Mouse (Mus musculus): ENCODE measurements around the gene St5. TPM values are rescaled to one million over a fixed set of nuclear protein-coding genes. Genes with fewer than 3 reads are reported as not detected.

The St5 gene
- polyA plus RNA-seq, 1 experiment: 113 TPM

GRCm38 (mm10) chr7:109541609-109542363 is 161.6 kb downstream of the St5 start:
- Histone ChIP-seq H3K4me3 (ENCODE audit: insufficient read depth, low read length) (no peak overlapping the region), H3K27ac (ENCODE audit: insufficient read depth, low read length) (no peak overlapping the region), H3K4me1 (ENCODE audit: control insufficient read depth, insufficient read depth, low read length) (peaks cover 19% of the 10 kb centered on the region)
- no peak for TF ChIP-seq CTCF (IDR thresholded peaks at IDR 0.05; ENCODE audit: borderline replicate concordance, insufficient read depth, low read length)
- TF ChIP-seq POLR2A (IDR thresholded peaks at IDR 0.05; ENCODE audit: low read depth, low read length): no peak

- Histone ChIP-seq H3K4me3 (ENCODE audit: insufficient read depth, low read length) (no peak overlapping the region), H3K4me1 (ENCODE audit: control insufficient read depth, insufficient read depth, low read length) (peaks cover 17% of the 10 kb centered on the region), H3K27ac (ENCODE audit: insufficient read depth, low read length) (no peak overlapping the region)
- no peak for TF ChIP-seq CTCF (IDR thresholded peaks at IDR 0.05; ENCODE audit: borderline replicate concordance, insufficient read depth, low read length)
- TF ChIP-seq POLR2A (IDR thresholded peaks at IDR 0.05; ENCODE audit: low read depth, low read length): no peak
These were observed 162.5 kb downstream of the St5 start for GRCm38 (mm10) chr7:109540902-109541301.

GRCm38 (mm10) chr7:109536451-109536946 is 166.9 kb downstream of the St5 start:
- no peak overlapping the region for H3K4me3 ChIP-seq (ENCODE audit: insufficient read depth, low read length)
- H3K27ac ChIP-seq (ENCODE audit: insufficient read depth, low read length): peak overlapping the region; percentile 99
- peaks cover 8% of the 10 kb centered on the region for H3K4me1 ChIP-seq (ENCODE audit: control insufficient read depth, insufficient read depth, low read length)
- TF ChIP-seq POLR2A (IDR thresholded peaks at IDR 0.05; ENCODE audit: low read depth, low read length): peak; percentile 26; the same call in 1 of the 2 replicates
- TF ChIP-seq CTCF (IDR thresholded peaks at IDR 0.05; ENCODE audit: borderline replicate concordance, insufficient read depth, low read length): no peak

- H3K27ac ChIP-seq (ENCODE audit: insufficient read depth, low read length): no peak overlapping the region
- no peak for TF ChIP-seq CTCF (IDR thresholded peaks at IDR 0.05; ENCODE audit: borderline replicate concordance, insufficient read depth, low read length)
- TF ChIP-seq POLR2A (IDR thresholded peaks at IDR 0.05; ENCODE audit: low read depth, low read length): no peak
- H3K4me3 ChIP-seq (ENCODE audit: insufficient read depth, low read length): no peak overlapping the region
- peaks cover 16% of the 10 kb centered on the region for H3K4me1 ChIP-seq (ENCODE audit: control insufficient read depth, insufficient read depth, low read length)
These were observed 168.5 kb downstream of the St5 start for GRCm38 (mm10) chr7:109534921-109535320.

GRCm38 (mm10) chr7:109533888-109534287 is 169.5 kb downstream of the St5 start:
- no peak overlapping the region for H3K4me3 ChIP-seq (ENCODE audit: insufficient read depth, low read length)

GRCm38 (mm10) chr7:109533129-109533528 is 170.3 kb downstream of the St5 start:
- Histone ChIP-seq H3K27ac (ENCODE audit: insufficient read depth, low read length) (no peak overlapping the region), H3K4me1 (ENCODE audit: control insufficient read depth, insufficient read depth, low read length) (peaks cover 19% of the 10 kb centered on the region), H3K4me3 (ENCODE audit: insufficient read depth, low read length) (no peak overlapping the region)
- TF ChIP-seq POLR2A (IDR thresholded peaks at IDR 0.05; ENCODE audit: low read depth, low read length) (no peak), CTCF (IDR thresholded peaks at IDR 0.05; ENCODE audit: borderline replicate concordance, insufficient read depth, low read length) (no peak)

More at GRCm38 (mm10) chr7:109533888-109534287, 169.5 kb downstream of the St5 start:
- TF ChIP-seq CTCF (IDR thresholded peaks at IDR 0.05; ENCODE audit: borderline replicate concordance, insufficient read depth, low read length) (no peak), POLR2A (IDR thresholded peaks at IDR 0.05; ENCODE audit: low read depth, low read length) (no peak)
- peaks cover 19% of the 10 kb centered on the region for H3K4me1 ChIP-seq (ENCODE audit: control insufficient read depth, insufficient read depth, low read length)
- H3K27ac ChIP-seq (ENCODE audit: insufficient read depth, low read length): no peak overlapping the region

GRCm38 (mm10) chr7:109532691-109533090 is 170.7 kb downstream of the St5 start:
- Histone ChIP-seq H3K27ac (ENCODE audit: insufficient read depth, low read length) (no peak overlapping the region), H3K4me1 (ENCODE audit: control insufficient read depth, insufficient read depth, low read length) (peaks cover 19% of the 10 kb centered on the region), H3K4me3 (ENCODE audit: insufficient read depth, low read length) (no peak overlapping the region)
- no peak for TF ChIP-seq CTCF (IDR thresholded peaks at IDR 0.05; ENCODE audit: borderline replicate concordance, insufficient read depth, low read length)
- no peak for TF ChIP-seq POLR2A (IDR thresholded peaks at IDR 0.05; ENCODE audit: low read depth, low read length)

GRCm38 (mm10) chr7:109531501-109531900 is 171.9 kb downstream of the St5 start:
- TF ChIP-seq POLR2A (IDR thresholded peaks at IDR 0.05; ENCODE audit: low read depth, low read length): no peak
- TF ChIP-seq CTCF (IDR thresholded peaks at IDR 0.05; ENCODE audit: borderline replicate concordance, insufficient read depth, low read length): no peak
- H3K27ac ChIP-seq (ENCODE audit: insufficient read depth, low read length): no peak overlapping the region
- peaks cover 18% of the 10 kb centered on the region for H3K4me1 ChIP-seq (ENCODE audit: control insufficient read depth, insufficient read depth, low read length)
- H3K4me3 ChIP-seq (ENCODE audit: insufficient read depth, low read length): no peak overlapping the region

GRCm38 (mm10) chr7:109529741-109530140 is 173.7 kb downstream of the St5 start:
- Histone ChIP-seq H3K4me3 (ENCODE audit: insufficient read depth, low read length) (no peak overlapping the region), H3K27ac (ENCODE audit: insufficient read depth, low read length) (0 out of 2 replicates have a peak overlapping the region, but pooled peaks have one; percentile 17), H3K4me1 (ENCODE audit: control insufficient read depth, insufficient read depth, low read length) (peaks cover 15% of the 10 kb centered on the region)
- no peak for TF ChIP-seq CTCF (IDR thresholded peaks at IDR 0.05; ENCODE audit: borderline replicate concordance, insufficient read depth, low read length)
- no peak for TF ChIP-seq POLR2A (IDR thresholded peaks at IDR 0.05; ENCODE audit: low read depth, low read length)

GRCm38 (mm10) chr7:109528356-109528755 is 175.0 kb downstream of the St5 start:
- TF ChIP-seq POLR2A (IDR thresholded peaks at IDR 0.05; ENCODE audit: low read depth, low read length): no peak
- TF ChIP-seq CTCF (IDR thresholded peaks at IDR 0.05; ENCODE audit: borderline replicate concordance, insufficient read depth, low read length): peak; percentile 41; the same call in 1 of the 2 replicates
- peak overlapping the region; percentile 0; the same call in 1 of the 2 replicates for H3K27ac ChIP-seq (ENCODE audit: insufficient read depth, low read length)
- no peak overlapping the region for H3K4me3 ChIP-seq (ENCODE audit: insufficient read depth, low read length)
- H3K4me1 ChIP-seq (ENCODE audit: control insufficient read depth, insufficient read depth, low read length): peaks cover 21% of the 10 kb centered on the region
